Mouse (Mus musculus): ENCODE measurements at regions not wholly inside any gene's neighbourhood (a gene's known extent, or its start where the extent isn't known, plus 50 kb on each side); places are given as distances from the start of the nearest gene placed in this dataset.
"Not testable (repeated sequence)": the region's sequence is repeated elsewhere in the genome, so short reads cannot be mapped to it uniquely, and the experiment has no call there.

GRCm38 (mm10) chr13:50092537-50092936, 157.6 kb downstream of the Gm906 start:
- no peak for DNase-seq (ENCODE audit: low read depth)

- DNase-seq (ENCODE audit: low read depth) = no peak
Measured at GRCm38 (mm10) chr13:50064841-50065240, 185.3 kb downstream of the Gm906 start.

- not testable (repeated sequence) for DNase-seq (ENCODE audit: low read depth)
Measured at GRCm38 (mm10) chr13:50064365-50064764, 185.7 kb downstream of the Gm906 start.

- DNase-seq (ENCODE audit: low read depth) = not testable (repeated sequence)
Measured at GRCm38 (mm10) chr13:50059676-50060075, 190.4 kb downstream of the Gm906 start.

- DNase-seq (ENCODE audit: low read depth) = not testable (repeated sequence)
Measured at GRCm38 (mm10) chr13:50059054-50059453, 191.1 kb downstream of the Gm906 start.

GRCm38 (mm10) chr13:50051746-50052145, 198.4 kb downstream of the Gm906 start:
- not testable (repeated sequence) for DNase-seq (ENCODE audit: low read depth)

GRCm38 (mm10) chr13:50051110-50051509, 199.0 kb downstream of the Gm906 start:
- DNase-seq (ENCODE audit: low read depth) = not testable (repeated sequence)

GRCm38 (mm10) chr13:50031757-50032156, 218.4 kb downstream of the Gm906 start:
- peak; percentile 1 for DNase-seq (ENCODE audit: low read depth)

GRCm38 (mm10) chr13:50007730-50008129, 208.9 kb upstream of the Gm30302 start:
- not testable (repeated sequence) for DNase-seq (ENCODE audit: low read depth)

- DNase-seq (ENCODE audit: low read depth) = not testable (repeated sequence)
Measured at GRCm38 (mm10) chr13:49966072-49966471, 167.3 kb upstream of the Gm30302 start.

GRCm38 (mm10) chr13:49957993-49958681, 159.3 kb upstream of the Gm30302 start:
- not testable (repeated sequence) for DNase-seq (ENCODE audit: low read depth)

GRCm38 (mm10) chr13:49915781-49916180, 117.0 kb upstream of the Gm30302 start:
- DNase-seq (ENCODE audit: low read depth) = no peak
